Mouse (Mus musculus): ENCODE data around the gene Dgcr6. TPM values are rescaled to one million over a fixed set of nuclear protein-coding genes. Genes with fewer than 3 reads are reported as not detected.

The Dgcr6 gene
- polyA plus RNA-seq, 1 experiment from 2014 or later = 157 TPM

DNA sequence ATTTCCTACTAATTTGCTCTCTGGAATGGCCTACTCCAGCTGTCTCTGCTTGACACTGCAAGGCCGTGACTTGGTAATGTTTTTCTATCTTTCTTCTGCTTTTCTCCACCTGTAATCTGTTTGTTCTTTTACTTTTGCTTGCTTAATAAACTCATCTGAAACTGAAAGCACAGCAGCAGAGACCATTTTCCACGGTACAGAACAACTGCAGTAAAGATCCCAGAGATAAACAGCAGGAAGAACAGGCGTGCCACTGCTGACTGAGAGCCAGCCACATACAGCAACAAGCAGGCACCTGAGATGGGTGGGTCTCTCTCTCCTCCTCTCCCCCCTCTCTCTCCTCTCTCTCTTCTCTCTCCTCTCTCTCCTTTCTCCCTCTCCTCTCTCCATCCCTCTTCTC is 22.5 kb downstream of the Dgcr6 start:
- no peak overlapping the region for H3K4me3 ChIP-seq (ENCODE audit: low read depth, low read length)
- H3K27ac ChIP-seq (ENCODE audit: low read length) = no peak overlapping the region
- WGBS = 68% methylated on average over 3 of the region's 3 CpGs
- peaks cover 10% of the 10 kb centered on the region for H3K36me3 ChIP-seq (ENCODE audit: control insufficient read depth, insufficient read depth, low read length)
- H3K27me3 ChIP-seq (ENCODE audit: control insufficient read depth, insufficient read depth, low read depth, low read length) = no peaks in the 10 kb centered on the region
- no peaks in the 10 kb centered on the region for H3K4me1 ChIP-seq (ENCODE audit: control insufficient read depth, insufficient read depth, low read length)
- no peaks in the 10 kb centered on the region for H3K9me3 ChIP-seq (replicated peaks; ENCODE audit: control insufficient read depth, low read length, poor library complexity, severe bottlenecking)
- no peak overlapping the region for H3K9ac ChIP-seq (ENCODE audit: low read depth, low read length)
- no peak for ATAC-seq
- H3K4me2 ChIP-seq (ENCODE audit: low read length) = no peak overlapping the region

DNA sequence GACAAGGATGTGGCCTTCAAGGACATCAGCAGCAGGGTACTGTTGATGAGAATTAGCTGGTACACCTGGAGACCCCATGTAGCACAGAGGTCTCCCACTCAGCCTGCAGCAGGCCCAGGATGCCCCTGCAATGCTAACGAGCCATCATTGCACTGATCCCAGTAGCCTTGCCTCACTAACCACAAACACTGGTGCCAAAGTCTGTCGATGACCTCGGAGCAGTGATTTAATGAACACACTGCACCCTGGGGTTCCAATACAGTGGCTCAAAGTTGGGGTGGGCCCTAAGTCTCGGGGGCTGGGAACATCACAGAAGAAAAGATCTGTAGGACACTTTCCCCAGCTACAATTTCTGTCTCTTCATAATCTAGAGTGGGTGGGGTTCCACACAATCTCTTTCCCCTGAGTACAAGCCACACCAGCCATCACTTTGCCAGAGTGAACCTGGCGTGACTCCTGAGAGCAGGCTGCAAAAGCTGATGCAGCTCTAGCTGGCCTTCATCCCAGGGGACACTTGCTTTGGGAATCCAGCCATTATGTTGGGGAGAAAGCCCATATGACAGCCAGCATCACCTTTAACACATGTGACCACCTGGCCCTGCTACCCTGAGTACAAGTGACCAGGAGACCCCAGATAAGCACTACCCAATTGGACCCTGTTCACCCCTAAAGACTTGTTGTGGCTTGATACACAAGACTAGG is 25.8 kb downstream of the Dgcr6 start:
- no peak overlapping the region for H3K4me2 ChIP-seq (ENCODE audit: low read length)
- H3K27ac ChIP-seq (ENCODE audit: low read length) = no peak overlapping the region
- H3K9ac ChIP-seq (ENCODE audit: low read depth, low read length) = no peak overlapping the region
- peaks cover 2% of the 10 kb centered on the region; the same call in 1 of the 2 replicates for H3K36me3 ChIP-seq (ENCODE audit: control insufficient read depth, insufficient read depth, low read length)
- no peaks in the 10 kb centered on the region for H3K9me3 ChIP-seq (replicated peaks; ENCODE audit: control insufficient read depth, low read length, poor library complexity, severe bottlenecking)
- ATAC-seq = no peak
- no peak overlapping the region for H3K4me3 ChIP-seq (ENCODE audit: low read depth, low read length)
- H3K27me3 ChIP-seq (ENCODE audit: control insufficient read depth, insufficient read depth, low read depth, low read length) = no peaks in the 10 kb centered on the region
- H3K4me1 ChIP-seq (ENCODE audit: control insufficient read depth, insufficient read depth, low read length) = no peaks in the 10 kb centered on the region
- WGBS = 76% methylated on average over 5 of the region's 5 CpGs

DNA sequence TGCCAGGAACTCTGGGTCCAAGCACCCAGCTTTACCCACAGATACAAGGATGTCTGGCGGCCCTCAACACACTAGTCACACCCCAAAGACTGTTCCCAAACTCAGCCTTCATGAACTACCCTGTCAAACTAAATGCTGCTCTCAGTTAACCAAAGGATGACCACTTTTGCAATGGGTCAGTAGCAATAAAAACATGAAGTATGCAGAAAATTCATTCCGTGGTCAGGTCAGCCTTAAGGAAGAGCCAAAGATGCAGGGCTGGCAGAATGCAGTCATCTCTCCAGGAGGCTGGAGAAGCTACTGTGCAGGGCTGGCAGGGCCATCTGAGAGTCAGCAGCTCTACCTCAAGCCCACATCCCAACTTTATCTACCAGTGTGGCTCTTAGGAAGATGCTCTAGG is 26.6 kb downstream of the Dgcr6 start:
- no peak overlapping the region for H3K9ac ChIP-seq (ENCODE audit: low read depth, low read length)
- H3K4me2 ChIP-seq (ENCODE audit: low read length) = no peak overlapping the region
- H3K9me3 ChIP-seq (replicated peaks; ENCODE audit: control insufficient read depth, low read length, poor library complexity, severe bottlenecking) = no peaks in the 10 kb centered on the region
- 87% methylated on average over 2 of the region's 2 CpGs for WGBS
- H3K4me3 ChIP-seq (ENCODE audit: low read depth, low read length) = no peak overlapping the region
- ATAC-seq = no peak
- H3K4me1 ChIP-seq (ENCODE audit: control insufficient read depth, insufficient read depth, low read length) = no peaks in the 10 kb centered on the region
- H3K27ac ChIP-seq (ENCODE audit: low read length) = no peak overlapping the region
- no peaks in the 10 kb centered on the region for H3K27me3 ChIP-seq (ENCODE audit: control insufficient read depth, insufficient read depth, low read depth, low read length)
- peaks cover 2% of the 10 kb centered on the region; the same call in 1 of the 2 replicates for H3K36me3 ChIP-seq (ENCODE audit: control insufficient read depth, insufficient read depth, low read length)

DNA sequence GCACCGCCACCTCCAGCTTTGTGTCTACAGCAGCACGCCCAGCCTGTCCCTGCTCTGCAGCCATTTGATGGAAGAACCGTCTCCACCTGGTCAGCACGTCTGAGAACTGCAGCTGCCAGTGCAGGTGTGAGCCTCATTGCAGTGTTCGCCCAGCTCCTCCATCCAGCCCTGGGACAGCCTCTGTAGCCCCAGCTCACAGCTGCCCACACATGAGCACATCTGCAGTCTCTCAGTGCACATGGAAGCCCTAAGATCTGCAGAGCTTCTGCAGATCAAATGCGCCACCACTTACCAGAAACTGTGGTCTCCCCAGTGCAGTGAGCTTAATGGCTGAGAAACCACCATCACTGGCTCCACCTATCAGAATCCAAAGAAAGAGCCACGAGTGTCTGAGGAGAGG is 27.5 kb downstream of the Dgcr6 start:
- no peak for ATAC-seq
- H3K4me1 ChIP-seq (ENCODE audit: control insufficient read depth, insufficient read depth, low read length) = no peaks in the 10 kb centered on the region
- no peak overlapping the region for H3K4me2 ChIP-seq (ENCODE audit: low read length)
- WGBS = 86% methylated on average over 7 of the region's 7 CpGs
- H3K27me3 ChIP-seq (ENCODE audit: control insufficient read depth, insufficient read depth, low read depth, low read length) = no peaks in the 10 kb centered on the region
- no peak overlapping the region for H3K4me3 ChIP-seq (ENCODE audit: low read depth, low read length)
- H3K9me3 ChIP-seq (replicated peaks; ENCODE audit: control insufficient read depth, low read length, poor library complexity, severe bottlenecking) = no peaks in the 10 kb centered on the region
- H3K36me3 ChIP-seq (ENCODE audit: control insufficient read depth, insufficient read depth, low read length) = peaks cover 2% of the 10 kb centered on the region; the same call in 1 of the 2 replicates
- H3K9ac ChIP-seq (ENCODE audit: low read depth, low read length) = no peak overlapping the region
- H3K27ac ChIP-seq (ENCODE audit: low read length) = no peak overlapping the region

DNA sequence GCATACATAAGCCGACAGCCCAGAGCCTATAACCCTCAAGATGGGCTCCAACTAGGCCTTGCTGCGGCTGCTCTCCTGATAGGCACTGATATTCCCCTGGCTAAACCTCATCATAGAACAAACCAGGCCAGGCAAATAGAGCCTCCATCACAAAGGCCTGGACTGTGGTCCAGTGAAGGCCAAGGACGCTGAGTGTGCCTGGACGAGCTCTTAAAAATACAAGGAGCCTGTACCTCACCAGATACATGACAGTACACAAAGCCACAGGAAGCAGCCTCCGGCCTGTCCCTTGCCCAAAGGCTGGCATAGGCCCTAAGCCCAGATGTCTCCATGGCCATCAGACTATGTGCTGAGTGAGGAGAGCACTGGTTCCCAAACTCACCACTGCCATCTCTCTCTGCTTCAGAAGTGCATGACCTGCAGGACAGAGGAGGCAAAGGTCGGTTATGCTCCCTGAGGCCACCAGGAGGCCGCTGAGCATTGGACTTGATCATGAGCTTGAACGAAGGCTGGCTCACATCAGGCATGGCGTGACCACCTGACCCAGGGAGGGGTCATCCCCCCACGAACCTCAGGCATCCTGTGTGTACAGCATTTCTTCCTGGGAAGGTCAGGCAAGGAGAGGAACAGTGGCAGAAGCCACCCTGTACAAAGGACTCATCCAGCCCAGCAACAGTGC is 28.6 kb downstream of the Dgcr6 start:
- Histone ChIP-seq H3K9me3 (replicated peaks; ENCODE audit: control insufficient read depth, low read length, poor library complexity, severe bottlenecking) (no peaks in the 10 kb centered on the region), H3K4me2 (ENCODE audit: low read length) (no peak overlapping the region), H3K9ac (ENCODE audit: low read depth, low read length) (no peak overlapping the region), H3K27me3 (ENCODE audit: control insufficient read depth, insufficient read depth, low read depth, low read length) (no peaks in the 10 kb centered on the region), H3K27ac (ENCODE audit: low read length) (no peak overlapping the region), H3K4me3 (ENCODE audit: low read depth, low read length) (no peak overlapping the region), H3K4me1 (ENCODE audit: control insufficient read depth, insufficient read depth, low read length) (no peaks in the 10 kb centered on the region), H3K36me3 (ENCODE audit: control insufficient read depth, insufficient read depth, low read length) (no peaks in the 10 kb centered on the region)
- 86% methylated on average over 10 of the region's 10 CpGs for WGBS
- no peak for ATAC-seq

DNA sequence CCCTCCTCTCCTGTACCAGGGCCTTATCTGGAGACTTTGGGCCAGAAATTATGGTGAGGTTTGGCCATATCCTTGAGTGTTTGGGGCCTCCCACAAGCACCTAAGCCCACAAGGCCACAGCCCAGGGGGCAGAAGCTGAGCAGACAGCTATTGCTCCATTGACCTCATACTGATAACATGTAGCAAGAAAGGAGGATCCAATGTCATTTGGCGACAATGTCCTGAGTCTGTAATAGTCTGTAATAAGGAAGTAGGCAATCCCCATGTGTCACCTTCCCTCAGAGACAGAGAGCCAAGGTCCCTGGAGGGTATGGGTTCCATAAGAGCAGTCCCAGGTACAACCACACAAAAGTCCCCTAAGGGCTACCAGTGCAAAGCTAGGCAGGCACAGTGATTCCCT is 29.6 kb downstream of the Dgcr6 start:
- 97% methylated on average over 1 of the region's 1 CpGs for WGBS
- H3K27me3 ChIP-seq (ENCODE audit: control insufficient read depth, insufficient read depth, low read depth, low read length) = peaks cover 2% of the 10 kb centered on the region; the same call in 1 of the 2 replicates
- no peak overlapping the region for H3K4me2 ChIP-seq (ENCODE audit: low read length)
- H3K4me1 ChIP-seq (ENCODE audit: control insufficient read depth, insufficient read depth, low read length) = no peaks in the 10 kb centered on the region
- H3K4me3 ChIP-seq (ENCODE audit: low read depth, low read length) = no peak overlapping the region
- H3K9ac ChIP-seq (ENCODE audit: low read depth, low read length) = no peak overlapping the region
- no peak for ATAC-seq
- no peak overlapping the region for H3K27ac ChIP-seq (ENCODE audit: low read length)
- H3K9me3 ChIP-seq (replicated peaks; ENCODE audit: control insufficient read depth, low read length, poor library complexity, severe bottlenecking) = no peaks in the 10 kb centered on the region
- no peaks in the 10 kb centered on the region for H3K36me3 ChIP-seq (ENCODE audit: control insufficient read depth, insufficient read depth, low read length)

DNA sequence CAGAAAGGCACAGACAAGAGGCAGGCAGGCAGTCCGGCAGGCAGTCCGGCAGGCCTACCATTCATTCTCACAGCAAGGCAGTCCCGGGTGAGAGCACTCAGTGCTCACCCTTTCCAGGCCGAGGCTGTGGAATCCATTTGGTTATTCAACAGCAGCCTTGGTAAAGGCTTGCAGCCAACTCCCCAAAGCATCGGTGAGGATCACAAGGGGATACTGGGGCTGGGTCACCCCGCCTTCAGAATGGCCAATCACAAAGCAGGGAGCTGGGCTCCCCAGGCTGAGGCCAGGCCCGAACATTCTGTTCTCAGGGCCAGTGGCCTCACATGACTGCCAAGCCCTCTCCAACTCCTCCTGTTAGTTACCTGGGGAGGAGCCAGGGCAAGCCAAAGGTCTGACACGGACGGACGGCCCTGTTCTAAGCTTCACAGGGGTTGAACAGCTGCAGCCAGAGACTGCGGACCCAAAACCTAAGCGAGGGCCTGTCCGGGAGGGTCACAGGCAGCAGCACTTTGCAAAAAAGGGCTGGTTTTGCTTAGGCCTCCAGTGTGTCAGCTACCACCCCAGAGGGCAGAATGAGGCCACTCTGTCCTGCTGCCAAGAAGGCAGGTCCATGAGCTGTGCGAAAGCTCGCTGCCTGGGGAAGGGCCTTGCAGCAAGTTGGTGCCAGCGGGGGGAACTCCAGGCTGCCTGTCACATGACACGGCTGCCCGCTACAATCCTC is 30.7 kb downstream of the Dgcr6 start:
- H3K9me3 ChIP-seq (replicated peaks; ENCODE audit: control insufficient read depth, low read length, poor library complexity, severe bottlenecking) = no peaks in the 10 kb centered on the region
- peak; percentile 61 for ATAC-seq
- peaks cover 12% of the 10 kb centered on the region for H3K27me3 ChIP-seq (ENCODE audit: control insufficient read depth, insufficient read depth, low read depth, low read length)
- peaks cover 4% of the 10 kb centered on the region for H3K4me1 ChIP-seq (ENCODE audit: control insufficient read depth, insufficient read depth, low read length)
- no peak overlapping the region for H3K4me3 ChIP-seq (ENCODE audit: low read depth, low read length)
- 0 out of 2 replicates have a peak overlapping the region, but pooled peaks have one; percentile 10 for H3K9ac ChIP-seq (ENCODE audit: low read depth, low read length)
- no peak overlapping the region for H3K4me2 ChIP-seq (ENCODE audit: low read length)
- H3K27ac ChIP-seq (ENCODE audit: low read length) = peak overlapping the region; percentile 58
- no peaks in the 10 kb centered on the region for H3K36me3 ChIP-seq (ENCODE audit: control insufficient read depth, insufficient read depth, low read length)
- 76% methylated on average over 18 of the region's 18 CpGs for WGBS

DNA sequence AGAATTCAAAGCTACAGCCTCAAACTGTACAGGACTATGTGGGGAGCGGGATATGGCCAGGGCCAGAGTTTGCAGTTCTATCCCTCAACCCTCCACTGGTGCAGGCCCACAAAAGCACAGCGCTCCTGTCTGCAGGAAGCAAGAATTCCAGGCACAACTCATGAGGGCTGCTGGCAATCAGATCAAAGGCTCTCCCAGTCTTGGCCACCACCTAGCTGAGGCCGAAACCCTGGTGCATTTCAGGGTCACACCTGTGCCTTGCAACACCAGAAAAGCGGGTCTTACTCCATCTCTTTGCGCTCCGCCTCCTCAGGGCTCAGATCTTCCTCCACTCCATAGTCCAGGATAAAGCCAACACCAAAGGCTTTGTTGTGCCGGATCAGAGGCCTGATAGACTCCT is 31.6 kb downstream of the Dgcr6 start:
- peaks cover 9% of the 10 kb centered on the region for H3K4me1 ChIP-seq (ENCODE audit: control insufficient read depth, insufficient read depth, low read length)
- no peak overlapping the region for H3K4me3 ChIP-seq (ENCODE audit: low read depth, low read length)
- no peaks in the 10 kb centered on the region for H3K36me3 ChIP-seq (ENCODE audit: control insufficient read depth, insufficient read depth, low read length)
- WGBS = 94% methylated on average over 7 of the region's 7 CpGs
- no peak overlapping the region for H3K27ac ChIP-seq (ENCODE audit: low read length)
- no peak overlapping the region for H3K9ac ChIP-seq (ENCODE audit: low read depth, low read length)
- H3K4me2 ChIP-seq (ENCODE audit: low read length) = no peak overlapping the region
- H3K27me3 ChIP-seq (ENCODE audit: control insufficient read depth, insufficient read depth, low read depth, low read length) = peaks cover 14% of the 10 kb centered on the region
- no peak for ATAC-seq
- no peaks in the 10 kb centered on the region for H3K9me3 ChIP-seq (replicated peaks; ENCODE audit: control insufficient read depth, low read length, poor library complexity, severe bottlenecking)

DNA sequence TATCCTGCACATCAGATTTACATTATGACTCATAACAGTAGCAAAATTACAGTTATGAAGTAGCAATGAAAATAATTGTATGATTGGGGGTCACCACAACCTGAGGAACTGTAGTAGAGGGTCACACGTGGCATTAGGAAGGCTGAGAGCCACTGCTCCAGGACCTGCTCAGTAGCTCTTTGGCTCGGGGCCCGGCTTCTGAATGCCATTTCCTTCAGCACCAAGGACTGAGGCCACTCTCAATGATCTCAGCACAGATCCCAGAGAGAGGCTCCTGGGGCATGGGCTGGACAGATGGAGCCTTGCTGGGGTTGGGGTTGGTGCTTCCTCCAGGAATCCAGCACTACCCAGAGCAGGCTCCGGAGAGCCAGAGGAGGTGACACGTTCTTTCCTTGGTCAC is 34.4 kb downstream of the Dgcr6 start:
- 95% methylated on average over 5 of the region's 5 CpGs for WGBS
- Histone ChIP-seq H3K4me3 (ENCODE audit: low read depth, low read length) (no peak overlapping the region), H3K9ac (ENCODE audit: low read depth, low read length) (no peak overlapping the region), H3K27ac (ENCODE audit: low read length) (no peak overlapping the region), H3K4me2 (ENCODE audit: low read length) (no peak overlapping the region), H3K9me3 (replicated peaks; ENCODE audit: control insufficient read depth, low read length, poor library complexity, severe bottlenecking) (no peaks in the 10 kb centered on the region), H3K27me3 (ENCODE audit: control insufficient read depth, insufficient read depth, low read depth, low read length) (peaks cover 15% of the 10 kb centered on the region), H3K4me1 (ENCODE audit: control insufficient read depth, insufficient read depth, low read length) (peaks cover 13% of the 10 kb centered on the region), H3K36me3 (ENCODE audit: control insufficient read depth, insufficient read depth, low read length) (no peaks in the 10 kb centered on the region)
- ATAC-seq = no peak

Data from midbrain, embryonic 16.5 days (tissue).